Mouse (Mus musculus): ENCODE data around the gene Miox.

- TF ChIP-seq POLR2A (IDR thresholded peaks at IDR 0.05; ENCODE audit: borderline replicate concordance, low read depth, low read length) (no peak), CTCF (IDR thresholded peaks at IDR 0.05; ENCODE audit: low read depth, low read length) (no peak)
These were observed 37.9 kb downstream of the Miox start for GRCm38 (mm10) chr15:89372068-89372467.

All from bone marrow macrophage, adult 2 months (primary cell).